In genomic region chrX:106486451-106486850, GRCm38 (mm10) we compare ENCODE assay signal across 35 mouse cellular contexts. TPM values are rescaled to one million over a fixed set of nuclear protein-coding genes. Genes with fewer than 3 reads are reported as not detected.
DNase-seq lines count a peak whose midpoint lies in the region; ATAC-seq lines count a peak whose summit lies in the region.
"Had no signal": no experiment of that assay in that cellular context is flagged by ENCODE, and none has a peak within 500 bp of the region (broad histone marks: within the 10 kb centered on the region; RNA-seq: fewer than 3 reads in every experiment).

No protein-coding gene starts in this region.

- no peak overlapping the region for H3K9ac ChIP-seq in intestine, embryonic 14.5 days (ENCODE audit: low read length)
- no peak overlapping the region for H3K9ac ChIP-seq in intestine, embryonic 16.5 days (ENCODE audit: low read depth, low read length)
- no peak overlapping the region for H3K9ac ChIP-seq in limb, embryonic 12.5 days (replicated peaks)
- no peak overlapping the region for H3K9ac ChIP-seq in hindbrain, embryonic 14.5 days
- H3K9ac ChIP-seq: forebrain, embryonic 12.5 days; heart, embryonic 15.5 days; hindbrain, embryonic 12.5 days; liver, embryonic 15.5 days; lung, embryonic 14.5 days; neural tube, embryonic 12.5 days had no signal

- H3K4me2 ChIP-seq in intestine, embryonic 14.5 days (ENCODE audit: low read length), result no peak overlapping the region
- H3K4me2 ChIP-seq in intestine, embryonic 16.5 days (ENCODE audit: low read depth, low read length), result no peak overlapping the region
- 0 out of 2 replicates have a peak overlapping the region, but pooled peaks have one; percentile 64 for H3K4me2 ChIP-seq in limb, embryonic 12.5 days
- H3K4me2 ChIP-seq in hindbrain, embryonic 14.5 days (replicated peaks), result no peak overlapping the region
- H3K4me2 ChIP-seq: liver, embryonic 15.5 days had no signal

- no peak for ATAC-seq in intestine, embryonic 14.5 days (replicated peaks; ENCODE audit: low FRiP score, low TSS enrichment, low read depth)
- ATAC-seq in intestine, embryonic 16.5 days, result no peak
- ATAC-seq in common myeloid progenitor, adult 5-6 weeks (replicated peaks; ENCODE audit: low read depth, poor library complexity, severe bottlenecking), result peak; percentile 56; the same call in 1 of the 2 replicates
- ATAC-seq in limb, embryonic 12.5 days (ENCODE audit: insufficient number of reproducible peaks, insufficient read depth, low FRiP score, low TSS enrichment, low read depth), result no peak
- no peak for ATAC-seq in hindbrain, embryonic 14.5 days (ENCODE audit: low FRiP score)
- ATAC-seq: CD4-positive, CD25-positive, alpha-beta regulatory T cell, adult 4 months had no signal

- DNase-seq in intestine, embryonic 14.5 days (ENCODE audit: low spot score), result peak; percentile 50
- DNase-seq in embryo, embryonic 9.5 days (ENCODE audit: extremely low spot score), result peak; percentile 7
- no peak for DNase-seq in right cerebral cortex, postnatal 25 days
- no peak for DNase-seq in hindbrain, embryonic 14.5 days (ENCODE audit: low spot score)
- DNase-seq: adrenal gland, postnatal 25 days; cerebellum, adult 18-20 months; cerebellum, postnatal 10 days; gastrocnemius, postnatal 14 days; heart, adult 11 months; kidney, adult 18-20 months; kidney, postnatal 25 days; lung, embryonic 14.5 days; lung, postnatal 36 days; thymus, adult 2 months; thymus, postnatal 36 days had no signal

- H3K27me3 ChIP-seq in intestine, embryonic 14.5 days (replicated peaks; ENCODE audit: control insufficient read depth, insufficient read depth, low read length), result peaks cover 15% of the 10 kb centered on the region; the same call in 1 of the 2 replicates
- peaks cover 13% of the 10 kb centered on the region for H3K27me3 ChIP-seq in intestine, embryonic 16.5 days (replicated peaks; ENCODE audit: control insufficient read depth, insufficient read depth, low read length)
- H3K27me3 ChIP-seq in limb, embryonic 12.5 days, result peaks cover 28% of the 10 kb centered on the region
- H3K27me3 ChIP-seq in hindbrain, embryonic 14.5 days (ENCODE audit: control insufficient read depth, insufficient read depth, low read length), result peaks cover 32% of the 10 kb centered on the region
- H3K27me3 ChIP-seq: neural tube, embryonic 12.5 days had no signal

- H3K27ac ChIP-seq in intestine, embryonic 14.5 days (ENCODE audit: low read depth), result no peak overlapping the region
- no peak overlapping the region for H3K27ac ChIP-seq in intestine, embryonic 16.5 days (ENCODE audit: low read length)
- H3K27ac ChIP-seq in limb, embryonic 12.5 days, result no peak overlapping the region
- H3K27ac ChIP-seq in hindbrain, embryonic 14.5 days, result no peak overlapping the region
- H3K27ac ChIP-seq: forebrain, embryonic 12.5 days; heart, embryonic 10.5 days; heart, embryonic 15.5 days; hindbrain, embryonic 12.5 days; kidney, embryonic 15.5 days; liver, embryonic 15.5 days; neural tube, embryonic 12.5 days had no signal

- H3K36me3 ChIP-seq in intestine, embryonic 14.5 days (ENCODE audit: control insufficient read depth, insufficient read depth, low read length), result no peaks in the 10 kb centered on the region
- no peaks in the 10 kb centered on the region for H3K36me3 ChIP-seq in intestine, embryonic 16.5 days (ENCODE audit: control insufficient read depth, insufficient read depth, low read length)
- no peaks in the 10 kb centered on the region for H3K36me3 ChIP-seq in limb, embryonic 12.5 days
- H3K36me3 ChIP-seq in hindbrain, embryonic 14.5 days (replicated peaks; ENCODE audit: control insufficient read depth, insufficient read depth), result no peaks in the 10 kb centered on the region
- H3K36me3 ChIP-seq: forebrain, embryonic 12.5 days; heart, embryonic 10.5 days; heart, embryonic 15.5 days; hindbrain, embryonic 12.5 days; kidney, embryonic 15.5 days; liver, embryonic 15.5 days; neural tube, embryonic 12.5 days had no signal

- H3K4me3 ChIP-seq in intestine, embryonic 14.5 days (ENCODE audit: low read depth, low read length), result no peak overlapping the region
- H3K4me3 ChIP-seq in intestine, embryonic 16.5 days (ENCODE audit: low read length), result no peak overlapping the region
- peak overlapping the region; percentile 48; the same call in 1 of the 2 replicates for H3K4me3 ChIP-seq in limb, embryonic 12.5 days (replicated peaks)
- H3K4me3 ChIP-seq in hindbrain, embryonic 14.5 days (replicated peaks; ENCODE audit: low read length), result no peak overlapping the region
- H3K4me3 ChIP-seq: erythroblast, embryonic 14.5 days; liver, embryonic 15.5 days; myocyte had no signal

- H3K4me1 ChIP-seq in intestine, embryonic 14.5 days (replicated peaks; ENCODE audit: control insufficient read depth, insufficient read depth, low read length), result no peaks in the 10 kb centered on the region
- H3K4me1 ChIP-seq in intestine, embryonic 16.5 days (ENCODE audit: control insufficient read depth, insufficient read depth, low read length), result no peaks in the 10 kb centered on the region
- H3K4me1 ChIP-seq in limb, embryonic 12.5 days (replicated peaks), result no peaks in the 10 kb centered on the region
- no peaks in the 10 kb centered on the region for H3K4me1 ChIP-seq in hindbrain, embryonic 14.5 days (replicated peaks; ENCODE audit: control insufficient read depth, insufficient read depth, low read length)
- H3K4me1 ChIP-seq: forebrain, embryonic 12.5 days; heart, embryonic 10.5 days; heart, embryonic 15.5 days; hindbrain, embryonic 12.5 days; kidney, embryonic 15.5 days; liver, embryonic 15.5 days; neural tube, embryonic 12.5 days had no signal

- WGBS in intestine, embryonic 14.5 days, result 36% methylated on average over 10 of the region's 10 CpGs
- 43% methylated on average over 10 of the region's 10 CpGs for WGBS in intestine, embryonic 16.5 days
- 43% methylated on average over 10 of the region's 10 CpGs for WGBS in limb, embryonic 12.5 days
- 32% methylated on average over 10 of the region's 10 CpGs for WGBS in hindbrain, embryonic 14.5 days

- no peaks in the 10 kb centered on the region for H3K9me3 ChIP-seq in intestine, embryonic 14.5 days (ENCODE audit: control insufficient read depth, low read length)
- no peaks in the 10 kb centered on the region for H3K9me3 ChIP-seq in intestine, embryonic 16.5 days (ENCODE audit: control insufficient read depth, low read length)
- H3K9me3 ChIP-seq in limb, embryonic 12.5 days, result no peaks in the 10 kb centered on the region
- H3K9me3 ChIP-seq in hindbrain, embryonic 14.5 days (ENCODE audit: control insufficient read depth, low read length), result no peaks in the 10 kb centered on the region
- H3K9me3 ChIP-seq: forebrain, embryonic 12.5 days; heart, embryonic 10.5 days; heart, embryonic 15.5 days; hindbrain, embryonic 12.5 days; kidney, embryonic 15.5 days; liver, embryonic 15.5 days; neural tube, embryonic 12.5 days had no signal

RNA-seq across cellular contexts. Expression of gene Fndc3c1, which starts 1.2 kb away (rescaled TPM):
- 10.2 and 12.2 TPM in 2 replicates for polyA plus RNA-seq in intestine, embryonic 14.5 days (2014; fragmentation: Nextera tagmentation; extraction: Ambion mirVana)
- polyA plus RNA-seq in intestine, embryonic 16.5 days (2015; fragmentation: Nextera tagmentation; extraction: Ambion mirVana), result 2.2 and 2.4 TPM in 2 replicates
- not detected in 2 replicates for total RNA-seq in common myeloid progenitor, adult 5-6 weeks (2017)
- polyA plus RNA-seq in limb, embryonic 12.5 days (2016; fragmentation: Nextera tagmentation; extraction: Ambion mirVana), result 32.8 and 38.7 TPM in 2 replicates
- 0.17 and 0.39 TPM in 2 replicates for polyA plus RNA-seq in hindbrain, embryonic 14.5 days (2014; fragmentation: Nextera tagmentation; extraction: Ambion mirVana)
- total RNA-seq: adrenal gland, postnatal 25 days; layer of hippocampus, adult 18-20 months; layer of hippocampus, postnatal 10 days; left cerebral cortex, adult 8-10 months; left cerebral cortex, postnatal 36 days; megakaryocyte-erythroid progenitor cell, adult 5-6 weeks had no signal
- polyA plus RNA-seq: CD4-positive, CD25-positive, alpha-beta regulatory T cell, adult 4 months; cortical plate, adult 2 months; erythroblast, embryonic 14.5 days; liver, adult 2 months; myocyte had no signal

Comparison
In these comparisons a context has a peak if more than half of its experiments do, and no peak if none do; other contexts are left out.
1. DNase-seq: peak in intestine, embryonic 14.5 days (single experiment) and embryo, embryonic 9.5 days (single experiment); none in right cerebral cortex, postnatal 25 days (single experiment) and hindbrain, embryonic 14.5 days (single experiment).